Mouse (Mus musculus) megakaryocyte, embryonic 14.5 days (primary cell): ENCODE measurements around the gene Osm.

Source experiments
- FLI1 ChIP-seq: IDR thresholded peaks from 2 replicates; pipeline ENCODE4 v1.6.1; 2012; ENCODE audit warnings: low read length, inconsistent platforms, mixed read lengths
- GATA1 ChIP-seq: IDR thresholded peaks from 3 replicates; pipeline ENCODE4 v1.6.1; 2012; ENCODE audit warnings: mixed read lengths, low read length, inconsistent platforms, borderline replicate concordance

DNA sequence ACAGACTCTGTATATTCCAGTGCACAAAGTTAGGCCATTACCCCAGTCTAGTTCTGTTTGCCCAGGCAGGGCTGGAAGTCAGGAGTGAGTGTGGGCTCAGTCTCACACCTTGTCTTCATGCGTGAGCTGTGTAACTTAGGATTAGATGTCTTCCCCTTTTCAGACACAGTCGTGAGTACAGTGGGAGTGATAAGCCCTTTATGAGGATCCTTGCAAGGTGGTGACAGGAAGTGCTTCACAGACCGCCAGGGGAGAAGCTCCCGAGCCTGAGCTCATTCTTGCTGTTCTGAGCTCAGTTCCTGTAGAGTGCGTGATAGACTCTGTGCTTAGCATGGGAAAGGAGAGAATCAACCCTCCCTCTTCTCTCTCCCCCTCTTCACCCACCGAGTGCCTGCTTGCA lies 29.7 kb upstream of the Osm start:
- TF ChIP-seq FLI1 (no peak), GATA1 (no peak)
